Mouse (Mus musculus) cortical plate, adult 2 months (tissue): Measurements from ENCODE around the gene Nsrp1.
A peak's percentile ranks its signal among the peaks of the same experiment; 100 is the strongest.

Experiments
- CTCF ChIP-seq: fragments of 200-500 bp; IDR thresholded peaks from 2 replicates; pipeline ENCODE4 v1.5.1; 2011; ENCODE audit warnings: mild to moderate bottlenecking, control low read depth, low read length; ENCODE audit not compliant: insufficient read depth; ENCODE audit errors: extremely low read depth
- POLR2A ChIP-seq: fragments of 200-500 bp; IDR thresholded peaks from 2 replicates; pipeline ENCODE4 v1.6.1; 2011; ENCODE audit warnings: mild to moderate bottlenecking, low read length, control low read depth; ENCODE audit not compliant: insufficient read depth; ENCODE audit errors: extremely low read depth

GRCm38 (mm10) chr11:77070721-77071120 lies 7.5 kb downstream of the Nsrp1 start:
- peak; percentile 32; the same call in 1 of the 2 replicates for TF ChIP-seq CTCF
- no peak for TF ChIP-seq POLR2A
